Mouse (Mus musculus): Measurements from ENCODE around the gene Wfdc18. TPM values are rescaled to one million over a fixed set of nuclear protein-coding genes. Genes with fewer than 3 reads are reported as not detected.
A peak's percentile ranks its signal among the peaks of the same experiment; 100 is the strongest.

Wfdc18 gene
- polyA plus RNA-seq, 1 experiment from 2014 or later: 6.9 TPM

DNA sequence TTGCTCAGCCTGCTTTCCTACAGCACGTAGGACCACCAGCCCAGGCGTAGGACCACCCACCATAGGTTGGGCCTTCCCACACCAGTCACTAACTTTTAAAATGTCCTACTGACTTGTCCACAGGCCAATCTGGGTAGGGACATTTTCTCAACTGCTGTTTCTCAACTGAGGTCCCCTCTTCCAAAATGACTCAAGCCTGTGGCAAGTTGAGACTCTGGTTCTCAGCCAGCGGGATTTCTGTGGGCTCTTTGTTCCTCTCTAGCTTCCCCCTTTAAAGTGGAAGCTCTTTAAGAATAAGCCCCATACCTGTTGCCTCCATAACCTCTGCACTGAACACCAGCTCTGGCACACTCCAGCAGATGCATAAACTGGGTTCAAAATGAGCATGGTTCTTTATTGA is 34.7 kb downstream of the Wfdc18 start:
- Histone ChIP-seq H3K4me2 (no peak overlapping the region), H3K27ac (no peak overlapping the region), H3K4me3 (no peak overlapping the region), H3K4me1 (replicated peaks) (no peaks in the 10 kb centered on the region), H3K36me3 (no peaks in the 10 kb centered on the region), H3K27me3 (peaks cover 53% of the 10 kb centered on the region), H3K9me3 (replicated peaks) (no peaks in the 10 kb centered on the region), H3K9ac (no peak overlapping the region)
- no peak for ATAC-seq (replicated peaks; ENCODE audit: insufficient number of reproducible peaks, insufficient read depth, low FRiP score, low read depth)
- 80% methylated on average over 3 of the region's 3 CpGs for WGBS

DNA sequence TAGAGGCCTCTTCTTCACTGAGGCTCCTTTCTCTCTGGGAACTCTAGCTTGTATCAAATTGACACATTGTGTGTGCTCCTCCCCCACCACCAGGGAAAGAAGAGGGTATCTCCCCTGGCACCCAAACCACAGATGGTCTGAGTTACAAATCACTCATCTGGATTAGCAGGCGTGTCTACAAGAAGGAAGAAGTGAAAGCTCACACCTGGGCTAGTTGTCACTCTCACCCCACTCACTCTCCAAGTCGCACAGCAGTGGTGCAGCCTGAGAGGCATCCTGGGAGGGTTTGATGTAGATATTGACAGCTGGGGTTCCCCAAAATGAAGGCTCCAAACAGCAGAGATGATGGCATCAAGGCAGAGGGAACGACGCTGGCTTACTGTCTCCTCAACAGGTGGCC is 37.3 kb downstream of the Wfdc18 start:
- peaks cover 61% of the 10 kb centered on the region for H3K27me3 ChIP-seq

DNA sequence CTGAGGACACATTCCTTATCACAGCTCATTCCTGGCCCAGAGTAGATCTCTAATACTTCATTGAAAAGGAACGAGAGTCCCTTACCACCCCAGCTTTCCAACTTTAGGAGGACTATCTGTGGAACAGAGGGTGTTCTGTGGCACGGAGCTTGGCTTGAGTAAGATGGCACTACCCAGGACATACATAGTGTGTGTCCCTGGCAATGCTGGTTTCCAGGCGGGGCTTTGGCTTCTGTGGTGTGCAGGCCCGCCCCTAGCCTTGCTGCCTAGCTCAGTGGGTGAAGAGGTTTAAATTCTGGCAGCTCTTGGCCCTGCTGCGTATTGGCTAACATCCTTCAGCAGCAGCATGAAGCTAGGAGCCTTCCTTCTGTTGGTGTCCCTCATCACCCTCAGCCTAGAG is 37.9 kb downstream of the Wfdc18 start, which contains the start of gene Wfdc21:
TSS of gene Wfdc21 (plus strand) at position 260 of the 400 bp plus-strand sequence.
- Histone ChIP-seq H3K4me2 (no peak within 1 kb of the TSS), H3K4me3 (no peak within 1 kb of the TSS), H3K9me3 (replicated peaks) (no peaks in the 10 kb centered on the region), H3K9ac (no peak within 1 kb of the TSS), H3K27ac (no peak within 1 kb of the TSS), H3K27me3 (peaks cover 62% of the 10 kb centered on the region), H3K36me3 (no peaks in the 10 kb centered on the region), H3K4me1 (replicated peaks) (no peaks in the 10 kb centered on the region)
- ATAC-seq (replicated peaks; ENCODE audit: insufficient number of reproducible peaks, insufficient read depth, low FRiP score, low read depth): no peak
- 57% methylated on average over 5 of the region's 5 CpGs for WGBS

More for the DNA sequence above, 37.3 kb downstream of the Wfdc18 start:
- Histone ChIP-seq H3K4me1 (replicated peaks) (no peaks in the 10 kb centered on the region), H3K36me3 (no peaks in the 10 kb centered on the region), H3K9me3 (replicated peaks) (no peaks in the 10 kb centered on the region), H3K4me2 (no peak overlapping the region), H3K4me3 (no peak overlapping the region), H3K9ac (no peak overlapping the region), H3K27ac (no peak overlapping the region)
- no peak for ATAC-seq (replicated peaks; ENCODE audit: insufficient number of reproducible peaks, insufficient read depth, low FRiP score, low read depth)
- WGBS: 47% methylated on average over 4 of the region's 4 CpGs

DNA sequence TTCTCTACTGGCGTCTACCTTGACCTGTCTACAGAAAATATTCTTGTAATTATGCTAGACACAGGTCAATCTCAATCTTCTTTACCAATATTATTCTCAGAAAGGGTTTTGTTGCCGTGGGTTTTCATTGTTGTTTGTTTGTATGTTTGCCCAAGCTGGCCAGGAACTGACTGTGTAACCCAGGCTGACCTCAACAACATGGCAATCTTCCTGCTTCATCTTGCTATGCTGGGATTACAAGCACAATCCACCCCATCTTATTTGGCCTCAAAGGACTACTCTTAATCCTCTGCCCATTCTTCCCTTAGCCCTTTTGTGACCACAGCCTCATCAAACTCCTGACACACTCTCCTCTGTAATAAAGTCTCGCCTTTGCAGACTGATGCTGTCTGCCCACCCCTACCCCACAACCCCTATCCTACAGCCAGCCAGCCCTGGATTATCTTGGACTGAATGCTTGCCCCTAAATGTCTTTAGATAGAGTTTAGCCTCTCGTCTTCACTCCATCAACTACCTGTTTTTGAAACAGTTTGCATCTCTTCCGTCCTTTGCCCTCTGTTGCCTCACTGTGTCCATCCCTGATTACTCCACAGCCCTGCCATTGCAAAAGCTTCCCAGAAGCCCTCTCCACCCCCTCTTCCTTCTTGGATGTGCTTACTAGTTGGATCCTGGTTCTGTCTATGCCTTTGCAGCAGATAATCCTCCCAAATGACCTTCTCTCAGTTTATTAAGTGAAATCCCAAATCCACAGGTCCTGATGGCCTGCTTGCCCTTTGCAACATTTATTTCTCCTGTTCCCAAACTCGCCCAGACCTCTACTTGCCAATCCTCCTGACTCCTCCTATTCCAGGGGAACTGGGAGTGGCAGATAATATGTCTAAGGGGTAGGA is 38.8 kb downstream of the Wfdc18 start:
- 59% methylated on average over 6 of the region's 6 CpGs for WGBS
- Histone ChIP-seq H3K4me2 (no peak overlapping the region), H3K27me3 (peaks cover 65% of the 10 kb centered on the region), H3K4me1 (replicated peaks) (no peaks in the 10 kb centered on the region), H3K9ac (no peak overlapping the region), H3K4me3 (no peak overlapping the region), H3K9me3 (replicated peaks) (no peaks in the 10 kb centered on the region), H3K27ac (no peak overlapping the region), H3K36me3 (no peaks in the 10 kb centered on the region)
- ATAC-seq (replicated peaks; ENCODE audit: insufficient number of reproducible peaks, insufficient read depth, low FRiP score, low read depth): no peak

DNA sequence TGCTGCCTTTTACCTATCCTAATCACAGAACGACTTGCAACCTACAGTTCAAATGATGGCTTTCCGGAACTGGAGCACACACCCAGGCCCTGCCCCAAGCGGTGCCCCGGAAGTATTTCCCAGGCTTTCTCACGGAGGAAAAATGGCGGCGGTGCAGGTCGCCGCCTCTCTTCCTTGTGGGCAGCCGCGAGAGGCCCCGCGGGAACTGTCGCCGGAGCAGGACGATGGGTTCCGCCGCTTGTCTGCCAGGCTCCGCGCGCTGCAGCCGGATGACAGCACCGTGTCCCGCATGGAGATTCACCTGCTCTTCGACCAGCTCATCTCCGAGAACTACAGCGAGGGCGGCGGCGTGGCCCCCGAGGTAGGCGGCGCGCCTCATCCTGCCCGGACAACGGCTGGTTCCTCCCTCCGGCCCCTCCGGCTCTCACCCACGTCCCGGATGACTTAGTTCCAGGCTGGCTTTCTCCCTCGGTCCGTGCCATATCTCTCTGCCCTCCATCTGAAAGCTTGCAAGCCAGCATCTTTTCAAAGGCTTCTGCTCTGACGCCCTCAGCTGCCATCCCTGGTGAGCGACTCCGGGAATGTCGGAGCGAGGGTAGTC is 44.9 kb downstream of the Wfdc18 start, which contains the start of gene Heatr6:
TSS of gene Heatr6 (plus strand) at position 116 of the 601 bp plus-strand sequence.
- peaks cover 26% of the 10 kb centered on the region for H3K36me3 ChIP-seq
- peak within 1 kb of the TSS; percentile 71 for H3K27ac ChIP-seq
- peaks cover 7% of the 10 kb centered on the region for H3K4me1 ChIP-seq (replicated peaks)
- H3K9ac ChIP-seq: peak within 1 kb of the TSS; percentile 67
- WGBS: 0% methylated on average over 47 of the region's 47 CpGs
- peak within 1 kb of the TSS; percentile 69 for H3K4me2 ChIP-seq
- H3K27me3 ChIP-seq: peaks cover 23% of the 10 kb centered on the region
- no peaks in the 10 kb centered on the region for H3K9me3 ChIP-seq (replicated peaks)
- H3K4me3 ChIP-seq: peak within 1 kb of the TSS; percentile 69
- peak; percentile 91 for ATAC-seq (replicated peaks; ENCODE audit: insufficient number of reproducible peaks, insufficient read depth, low FRiP score, low read depth)

DNA sequence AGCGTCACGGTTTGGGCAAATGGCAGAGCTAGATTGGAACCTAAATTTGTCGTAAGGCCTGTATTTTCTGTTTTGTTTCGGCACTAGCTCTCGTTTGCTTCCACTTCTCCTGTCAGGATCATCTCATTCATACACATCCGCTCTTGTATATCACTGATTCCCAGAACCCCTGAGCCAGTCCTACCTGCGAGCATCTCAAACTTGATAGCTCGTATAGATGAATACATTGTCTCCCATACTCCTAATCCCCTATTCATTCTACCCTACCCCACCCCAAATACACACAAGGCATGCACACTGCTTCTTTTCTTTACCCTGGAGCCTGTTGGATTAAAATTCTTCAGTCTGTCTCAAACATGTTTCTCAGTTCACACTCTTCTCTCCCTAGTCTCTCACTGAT is 45.4 kb downstream of the Wfdc18 start:
- peaks cover 18% of the 10 kb centered on the region for H3K27me3 ChIP-seq
- 11% methylated on average over 8 of the region's 8 CpGs for WGBS
- H3K9me3 ChIP-seq (replicated peaks): no peaks in the 10 kb centered on the region
- H3K9ac ChIP-seq: peak overlapping the region; percentile 67
- H3K4me2 ChIP-seq: peak overlapping the region; percentile 69
- peak overlapping the region; percentile 69 for H3K4me3 ChIP-seq
- H3K36me3 ChIP-seq: peaks cover 32% of the 10 kb centered on the region
- H3K4me1 ChIP-seq (replicated peaks): peaks cover 7% of the 10 kb centered on the region
- no peak for ATAC-seq (replicated peaks; ENCODE audit: insufficient number of reproducible peaks, insufficient read depth, low FRiP score, low read depth)
- H3K27ac ChIP-seq: peak overlapping the region; percentile 71

Other genes starting within 250 kb of the Wfdc18 start
- 3.8 and 4.0 TPM in 2 replicates for gene Mmp28, start 245.9 kb upstream of the Wfdc18 start, polyA plus RNA-seq (2015; fragmentation: Nextera tagmentation; extraction: Ambion mirVana)
- 8.8 and 10.5 TPM in 2 replicates for gene Taf15, start 235.9 kb upstream of the Wfdc18 start, polyA plus RNA-seq (2015; fragmentation: Nextera tagmentation; extraction: Ambion mirVana)
- 0.09 TPM in 1 of 2 replicates, not detected in the other for gene Heatr9, start 186.8 kb upstream of the Wfdc18 start, polyA plus RNA-seq (2015; fragmentation: Nextera tagmentation; extraction: Ambion mirVana)
- gene Ccl5, start 178.5 kb upstream of the Wfdc18 start, polyA plus RNA-seq (2015; fragmentation: Nextera tagmentation; extraction: Ambion mirVana): 0.52 and 1.7 TPM in 2 replicates
- gene Ccl9, start 130.4 kb upstream of the Wfdc18 start, polyA plus RNA-seq (2015; fragmentation: Nextera tagmentation; extraction: Ambion mirVana): 3.0 and 7.0 TPM in 2 replicates
- gene Ccl6, start 115.9 kb upstream of the Wfdc18 start, polyA plus RNA-seq (2015; fragmentation: Nextera tagmentation; extraction: Ambion mirVana): 5.5 and 5.9 TPM in 2 replicates
- not detected in 2 replicates for gene Rpl9-ps1, start 63.4 kb upstream of the Wfdc18 start, polyA plus RNA-seq (2015; fragmentation: Nextera tagmentation; extraction: Ambion mirVana)
- gene Ccl3, start 59.7 kb upstream of the Wfdc18 start, polyA plus RNA-seq (2015; fragmentation: Nextera tagmentation; extraction: Ambion mirVana): 1.0 and 1.1 TPM in 2 replicates
- 1.1 and 1.3 TPM in 2 replicates for gene Ccl4, start 46.4 kb upstream of the Wfdc18 start, polyA plus RNA-seq (2015; fragmentation: Nextera tagmentation; extraction: Ambion mirVana)
- gene Wfdc17, start 5.0 kb upstream of the Wfdc18 start, polyA plus RNA-seq (2015; fragmentation: Nextera tagmentation; extraction: Ambion mirVana): 1.4 and 2.2 TPM in 2 replicates
- 0.67 and 3.6 TPM in 2 replicates for gene Wfdc21, start 37.9 kb downstream of the Wfdc18 start, polyA plus RNA-seq (2015; fragmentation: Nextera tagmentation; extraction: Ambion mirVana)
- gene Heatr6, start 44.7 kb downstream of the Wfdc18 start, polyA plus RNA-seq (2015; fragmentation: Nextera tagmentation; extraction: Ambion mirVana): 13.2 and 16.4 TPM in 2 replicates
- 0.40 and 0.85 TPM in 2 replicates for gene Hnf1b, start 141.0 kb downstream of the Wfdc18 start, polyA plus RNA-seq (2015; fragmentation: Nextera tagmentation; extraction: Ambion mirVana)
- gene Ddx52, start 233.0 kb downstream of the Wfdc18 start, polyA plus RNA-seq (2015; fragmentation: Nextera tagmentation; extraction: Ambion mirVana): 18.7 and 18.9 TPM in 2 replicates

Data from heart, embryonic 15.5 days (tissue).